Mouse (Mus musculus) ovary, postnatal 10 days (tissue): ENCODE results near the gene Itpr2.
"Not testable (repeated sequence)": the region's sequence is repeated elsewhere in the genome, so short reads cannot be mapped to it uniquely, and the experiment has no call there.

Experiments used
- DNase-seq: peaks from one replicate; pipeline ENCODE4 v3.0.0; 2022; ENCODE audit warnings: low spot score

The Itpr2 gene

GRCm38 (mm10) chr6:146468361-146468760 is 33.7 kb downstream of the Itpr2 start:
- DNase-seq: no peak

- DNase-seq: not testable (repeated sequence)
These were observed 37.4 kb downstream of the Itpr2 start for GRCm38 (mm10) chr6:146464645-146465042.

- DNase-seq: no peak
These were observed 37.9 kb downstream of the Itpr2 start for GRCm38 (mm10) chr6:146464014-146464644.

GRCm38 (mm10) chr6:146460936-146461335 is 41.1 kb downstream of the Itpr2 start:
- DNase-seq: no peak

GRCm38 (mm10) chr6:146458436-146458835 is 43.6 kb downstream of the Itpr2 start:
- DNase-seq: no peak

GRCm38 (mm10) chr6:146456741-146457140 is 45.3 kb downstream of the Itpr2 start:
- no peak for DNase-seq

- no peak for DNase-seq
These were observed 47.2 kb downstream of the Itpr2 start for GRCm38 (mm10) chr6:146454520-146455511.

GRCm38 (mm10) chr6:146452474-146452873 is 49.5 kb downstream of the Itpr2 start:
- no peak for DNase-seq

- DNase-seq: no peak
These were observed 55.9 kb downstream of the Itpr2 start for GRCm38 (mm10) chr6:146446032-146446704.

- no peak for DNase-seq
These were observed 62.2 kb downstream of the Itpr2 start for GRCm38 (mm10) chr6:146439826-146440225.

- DNase-seq: no peak
These were observed 62.8 kb downstream of the Itpr2 start for GRCm38 (mm10) chr6:146439071-146439818.

- DNase-seq: no peak
These were observed 64.0 kb downstream of the Itpr2 start for GRCm38 (mm10) chr6:146438057-146438456.

- no peak for DNase-seq
These were observed 65.0 kb downstream of the Itpr2 start for GRCm38 (mm10) chr6:146436916-146437496.

- DNase-seq: no peak
These were observed 67.8 kb downstream of the Itpr2 start for GRCm38 (mm10) chr6:146434217-146434616.

GRCm38 (mm10) chr6:146432218-146432865 is 69.7 kb downstream of the Itpr2 start:
- no peak for DNase-seq

GRCm38 (mm10) chr6:146431777-146432176 is 70.2 kb downstream of the Itpr2 start:
- no peak for DNase-seq

GRCm38 (mm10) chr6:146429694-146430380 is 72.2 kb downstream of the Itpr2 start:
- DNase-seq: no peak

- DNase-seq: no peak
These were observed 77.2 kb downstream of the Itpr2 start for GRCm38 (mm10) chr6:146424778-146425177.

- DNase-seq: no peak
These were observed 77.7 kb downstream of the Itpr2 start for GRCm38 (mm10) chr6:146424326-146424725.

GRCm38 (mm10) chr6:146420718-146421117 is 81.3 kb downstream of the Itpr2 start:
- no peak for DNase-seq
